Mouse (Mus musculus) left cerebral cortex, postnatal 4 days (tissue): ENCODE measurements around the gene Cfap77. TPM values are rescaled to one million over a fixed set of nuclear protein-coding genes. Genes with fewer than 3 reads are reported as not detected.
A peak's percentile ranks its signal among the peaks of the same experiment; 100 is the strongest.
"Not testable (repeated sequence)": the region's sequence is repeated elsewhere in the genome, so short reads cannot be mapped to it uniquely, and the experiment has no call there.

Source experiments
- DNase-seq: peaks from one replicate; pipeline ENCODE4 v3.0.0-alpha.2; 2022
- intact Hi-C: fragments of 180-260 bp; cut with DNase I; formaldehyde crosslinking; loops from one replicate; pipeline ENCODE4 v1.15.1; 2025
- total RNA-seq, 2 experiments: library from RNA; stranded (reverse); gene quantifications; 2 replicates each; pipeline ENCODE4 v1.2.3; 2021

Cfap77 gene
- total RNA-seq, result 1 to 10 TPM; 1.0 to 1.5 TPM

- DNase-seq, result peak; percentile 48
- intact Hi-C loops, result loop anchor here (5.0 kb wide), 1 partner anchor 298 kb away; no protein-coding TSS in a partner anchor
These were observed at the start of gene Cfap77 for GRCm38 (mm10) chr2:29054991-29055390. TSS of gene Cfap77 (minus strand) at chr2:29055066.

GRCm38 (mm10) chr2:29102416-29103377 is 47.8 kb upstream of the Cfap77 start:
- intact Hi-C loops, result not testable (repeated sequence)

GRCm38 (mm10) chr2:29100822-29101534 is 46.1 kb upstream of the Cfap77 start:
- no peak for DNase-seq
- intact Hi-C loops, result no loop called here

More at GRCm38 (mm10) chr2:29102416-29103377, 47.8 kb upstream of the Cfap77 start:
- not testable (repeated sequence) for DNase-seq

GRCm38 (mm10) chr2:29099646-29100045 is 44.8 kb upstream of the Cfap77 start:
- intact Hi-C loops, result no loop called here
- no peak for DNase-seq

- DNase-seq, result no peak
- intact Hi-C loops, result no loop called here
These were observed 43.9 kb upstream of the Cfap77 start for GRCm38 (mm10) chr2:29098786-29099185.

GRCm38 (mm10) chr2:29097955-29098354 is 43.1 kb upstream of the Cfap77 start:
- DNase-seq, intact Hi-C loops: not testable (repeated sequence)

- no peak for DNase-seq
- intact Hi-C loops, result no loop called here
These were observed 42.6 kb upstream of the Cfap77 start for GRCm38 (mm10) chr2:29097465-29097864.

GRCm38 (mm10) chr2:29096751-29097150 is 41.9 kb upstream of the Cfap77 start:
- intact Hi-C loops, result no loop called here
- no peak for DNase-seq

GRCm38 (mm10) chr2:29095674-29096073 is 40.8 kb upstream of the Cfap77 start:
- no peak for DNase-seq
- intact Hi-C loops, result no loop called here

- intact Hi-C loops, result not testable (repeated sequence)
These were observed 34.4 kb upstream of the Cfap77 start for GRCm38 (mm10) chr2:29089276-29089675.

GRCm38 (mm10) chr2:29086026-29086425 is 31.2 kb upstream of the Cfap77 start:
- intact Hi-C loops, result no loop called here
- DNase-seq, result no peak

More at GRCm38 (mm10) chr2:29089276-29089675, 34.4 kb upstream of the Cfap77 start:
- DNase-seq, result not testable (repeated sequence)

- no peak for DNase-seq
- intact Hi-C loops, result no loop called here
These were observed 27.1 kb upstream of the Cfap77 start for GRCm38 (mm10) chr2:29081965-29082364.

- intact Hi-C loops, result no loop called here
- DNase-seq, result no peak
These were observed 21.4 kb upstream of the Cfap77 start for GRCm38 (mm10) chr2:29076226-29076625.

- intact Hi-C loops, result no loop called here
These were observed 20.6 kb upstream of the Cfap77 start for GRCm38 (mm10) chr2:29075331-29076070.

GRCm38 (mm10) chr2:29074676-29075075 is 19.8 kb upstream of the Cfap77 start:
- DNase-seq, result no peak
- intact Hi-C loops, result no loop called here

More at GRCm38 (mm10) chr2:29075331-29076070, 20.6 kb upstream of the Cfap77 start:
- no peak for DNase-seq

- DNase-seq, result peak; percentile 31
- intact Hi-C loops, result no loop called here
These were observed 11.5 kb upstream of the Cfap77 start for GRCm38 (mm10) chr2:29066410-29066809.

GRCm38 (mm10) chr2:29065796-29066195 is 10.9 kb upstream of the Cfap77 start:
- intact Hi-C loops, result no loop called here
- no peak for DNase-seq

- intact Hi-C loops, result no loop called here
- DNase-seq, result peak; percentile 92
These were observed 5.3 kb upstream of the Cfap77 start, which contains the start of gene Ttf1 for GRCm38 (mm10) chr2:29060135-29060597. TSS of gene Ttf1 (plus strand) at chr2:29060262.

- intact Hi-C loops, result loop anchor here (5.0 kb wide), 1 partner anchor 297 kb away; no protein-coding TSS in a partner anchor
- no peak for DNase-seq
These were observed 326 bp downstream of the Cfap77 start for GRCm38 (mm10) chr2:29054545-29054935.
